Mouse (Mus musculus) T-helper 2 cell (primary cell): Measurements from ENCODE around the gene Pilrb2.
"Not testable (repeated sequence)": the region's sequence is repeated elsewhere in the genome, so short reads cannot be mapped to it uniquely, and the experiment has no call there.

Experiments used
- in situ Hi-C: fragments of 300-600 bp; cut with MboI, MseI; formaldehyde crosslinking; loops from one replicate; pipeline ENCODE4 v1.15.1; 2025; ENCODE audit warnings: high pct_unique_total_duplicates

Pilrb2 gene

GRCm38 (mm10) chr5:137871644-137872380 lies at the start of gene Pilrb2:
Pilrb2 (minus strand) TSS chr5:137871815.
- in situ Hi-C loops = loop anchor here (5.0 kb wide), 1 partner anchor 75 kb away; no protein-coding TSS in a partner anchor

- in situ Hi-C loops = no loop called here
Measured at GRCm38 (mm10) chr5:137915550-137915949, 43.9 kb upstream of the Pilrb2 start.

- in situ Hi-C loops = no loop called here
Measured at GRCm38 (mm10) chr5:137914508-137914907, 42.9 kb upstream of the Pilrb2 start.

GRCm38 (mm10) chr5:137909564-137910262 lies 38.1 kb upstream of the Pilrb2 start:
- in situ Hi-C loops = no loop called here

- in situ Hi-C loops = no loop called here
Measured at GRCm38 (mm10) chr5:137897812-137898211, 26.2 kb upstream of the Pilrb2 start.

- in situ Hi-C loops = no loop called here
Measured at GRCm38 (mm10) chr5:137892954-137893353, 21.3 kb upstream of the Pilrb2 start.

- in situ Hi-C loops = no loop called here
Measured at GRCm38 (mm10) chr5:137887666-137888065, 16.1 kb upstream of the Pilrb2 start.

- in situ Hi-C loops = no loop called here
Measured at GRCm38 (mm10) chr5:137885894-137886293, 14.3 kb upstream of the Pilrb2 start.

GRCm38 (mm10) chr5:137883345-137883744 lies 11.7 kb upstream of the Pilrb2 start:
- in situ Hi-C loops = no loop called here

GRCm38 (mm10) chr5:137882922-137883321 lies 11.3 kb upstream of the Pilrb2 start:
- in situ Hi-C loops = no loop called here

- in situ Hi-C loops = no loop called here
Measured at GRCm38 (mm10) chr5:137877860-137878259, 6.2 kb upstream of the Pilrb2 start.

GRCm38 (mm10) chr5:137875054-137875453 lies 3.4 kb upstream of the Pilrb2 start:
- in situ Hi-C loops = no loop called here

GRCm38 (mm10) chr5:137872381-137872702 lies 727 bp upstream of the Pilrb2 start:
- in situ Hi-C loops = loop anchor here (5.0 kb wide), 1 partner anchor 75 kb away; no protein-coding TSS in a partner anchor

GRCm38 (mm10) chr5:137868600-137868999 lies 3.0 kb downstream of the Pilrb2 start:
- in situ Hi-C loops = not testable (repeated sequence)

GRCm38 (mm10) chr5:137864008-137864407 lies 7.6 kb downstream of the Pilrb2 start:
- in situ Hi-C loops = not testable (repeated sequence)

GRCm38 (mm10) chr5:137857960-137858710 lies 13.5 kb downstream of the Pilrb2 start, which contains the start of gene Pilrb1:
Pilrb1 (minus strand) TSS chr5:137858106.
- in situ Hi-C loops = not testable (repeated sequence)

GRCm38 (mm10) chr5:137856870-137857269 lies 14.7 kb downstream of the Pilrb2 start:
- in situ Hi-C loops = not testable (repeated sequence)

GRCm38 (mm10) chr5:137854907-137855306 lies 16.7 kb downstream of the Pilrb2 start:
- in situ Hi-C loops = not testable (repeated sequence)

- in situ Hi-C loops = not testable (repeated sequence)
Measured at GRCm38 (mm10) chr5:137850313-137850712, 21.3 kb downstream of the Pilrb2 start.

- in situ Hi-C loops = not testable (repeated sequence)
Measured at GRCm38 (mm10) chr5:137837110-137837509, 34.5 kb downstream of the Pilrb2 start.

- in situ Hi-C loops = no loop called here
Measured at GRCm38 (mm10) chr5:137836611-137837010, 35.0 kb downstream of the Pilrb2 start.

GRCm38 (mm10) chr5:137835966-137836520 lies 35.6 kb downstream of the Pilrb2 start, which contains the start of gene Pilra:
Pilra (minus strand) TSS chr5:137836281.
- in situ Hi-C loops = not testable (repeated sequence)
